In genomic region chr2:60082984-60083636, GRCm38 (mm10) we compare ENCODE assay signal across 9 mouse cellular contexts.
A peak's percentile ranks its signal among the peaks of the same experiment; 100 is the strongest.
DNase-seq lines count a peak whose midpoint lies in the region; ATAC-seq and TF ChIP-seq lines count a peak whose summit lies in the region.
"Had no signal": no experiment of that assay in that cellular context is flagged by ENCODE, and none has a peak within 500 bp of the region (broad histone marks: within the 10 kb centered on the region; RNA-seq: fewer than 3 reads in every experiment).

No protein-coding gene starts in this region.

- intact Hi-C loops in heart, postnatal 14 days (cut with DNase I), result no loop called here

- no peak for TF ChIP-seq EP300 in stomach, postnatal 0 days (optimal IDR thresholded peaks at IDR 0.05)

- no peaks in the 10 kb centered on the region for H3K27me3 ChIP-seq in stomach, postnatal 0 days (ENCODE audit: control insufficient read depth, insufficient read depth, low read length)
- H3K27me3 ChIP-seq: hindbrain, embryonic 15.5 days had no signal

- 51% methylated on average over 7 of the region's 7 CpGs for WGBS in stomach, postnatal 0 days

- H3K9ac ChIP-seq in stomach, postnatal 0 days (ENCODE audit: low read length), result no peak overlapping the region
- H3K9ac ChIP-seq: hindbrain, embryonic 15.5 days had no signal

- H3K4me3 ChIP-seq in stomach, postnatal 0 days (ENCODE audit: low read depth, low read length), result no peak overlapping the region
- H3K4me3 ChIP-seq: hindbrain, embryonic 15.5 days had no signal

- H3K9me3 ChIP-seq in stomach, postnatal 0 days (ENCODE audit: control insufficient read depth, low read length), result no peaks in the 10 kb centered on the region
- H3K9me3 ChIP-seq: hindbrain, embryonic 15.5 days had no signal

- ATAC-seq in stomach, postnatal 0 days (ENCODE audit: low FRiP score, low TSS enrichment), result no peak
- no peak for ATAC-seq in erythroid progenitor cell, adult 5-6 weeks (replicated peaks; ENCODE audit: low FRiP score, poor library complexity, severe bottlenecking)

- peak; percentile 21 for DNase-seq in gastrocnemius, adult 18-20 months (ENCODE audit: low spot score)
- DNase-seq in gastrocnemius, postnatal 10 days, result no peak
- peak; percentile 27 to 34 for DNase-seq in right cerebral cortex, adult 2 months (ENCODE audit: low spot score in 2 of 2)
- DNase-seq in right cerebral cortex, postnatal 14 days, result no peak
- peak; percentile 34 to 49 for DNase-seq in heart, postnatal 14 days
- DNase-seq in stomach, postnatal 0 days (ENCODE audit: low spot score), result no peak
- no peak for DNase-seq in gastrocnemius, postnatal 25 days

- no peak for TF ChIP-seq CTCF in stomach, postnatal 0 days (IDR thresholded peaks at IDR 0.05; ENCODE audit: low read depth)

- H3K4me2 ChIP-seq in stomach, postnatal 0 days (replicated peaks; ENCODE audit: low read depth), result no peak overlapping the region
- H3K4me2 ChIP-seq: hindbrain, embryonic 15.5 days had no signal

- H3K27ac ChIP-seq in stomach, postnatal 0 days (replicated peaks), result 0 out of 2 replicates have a peak overlapping the region, but pooled peaks have one; percentile 9
- H3K27ac ChIP-seq: hindbrain, embryonic 15.5 days had no signal

- no peaks in the 10 kb centered on the region for H3K4me1 ChIP-seq in stomach, postnatal 0 days (replicated peaks; ENCODE audit: control insufficient read depth, insufficient read depth)

- H3K36me3 ChIP-seq in stomach, postnatal 0 days (ENCODE audit: control insufficient read depth, insufficient read depth, low read length), result no peaks in the 10 kb centered on the region
- H3K36me3 ChIP-seq: hindbrain, embryonic 15.5 days had no signal

Comparison
In these comparisons a context has a peak if more than half of its experiments do, and no peak if none do; other contexts are left out.
1. DNase-seq: peak in gastrocnemius, adult 18-20 months (single experiment), right cerebral cortex, adult 2 months (2 of 2) and heart, postnatal 14 days (2 of 2); none in gastrocnemius, postnatal 10 days (single experiment), right cerebral cortex, postnatal 14 days (single experiment), stomach, postnatal 0 days (single experiment) and gastrocnemius, postnatal 25 days (single experiment).